Mouse (Mus musculus): ENCODE measurements at regions not wholly inside any gene's neighbourhood (a gene's known extent, or its start where the extent isn't known, plus 50 kb on each side); places are given as distances from the start of the nearest gene placed in this dataset.

- no peak for TF ChIP-seq POLR2A (IDR thresholded peaks at IDR 0.05; ENCODE audit: low read depth, low read length)
- TF ChIP-seq EP300 (IDR thresholded peaks at IDR 0.05; ENCODE audit: low read length): no peak
- no peak for TF ChIP-seq USF2 (conservative IDR thresholded peaks at IDR 0.05; ENCODE audit: low read depth, low read length)
- TF ChIP-seq GABPA (IDR thresholded peaks at IDR 0.05; ENCODE audit: insufficient replicate concordance, low read depth, low read length): no peak
- TF ChIP-seq KAT2A (IDR thresholded peaks at IDR 0.05; ENCODE audit: insufficient replicate concordance, low read length): no peak
- TF ChIP-seq USF1 (IDR thresholded peaks at IDR 0.05; ENCODE audit: low read depth, low read length): no peak
- TF ChIP-seq E2F4 (IDR thresholded peaks at IDR 0.05; ENCODE audit: insufficient replicate concordance, low read depth, low read length): no peak
- TF ChIP-seq HCFC1 (IDR thresholded peaks at IDR 0.05; ENCODE audit: low read depth, low read length): no peak
- no peak for TF ChIP-seq CTCF (conservative IDR thresholded peaks at IDR 0.05 in 1 of 2, IDR thresholded peaks at IDR 0.05 in 1 of 2; ENCODE audit: low read depth in 2 of 2, low read length in 2 of 2)
- TF ChIP-seq ZNF384 (IDR thresholded peaks at IDR 0.05; ENCODE audit: low read depth, low read length): no peak
- TF ChIP-seq ZKSCAN1 (IDR thresholded peaks at IDR 0.05; ENCODE audit: borderline replicate concordance, low read depth, low read length): no peak
- TF ChIP-seq SMC3 (IDR thresholded peaks at IDR 0.05; ENCODE audit: low read depth, low read length): no peak
- no peak for TF ChIP-seq MAX (IDR thresholded peaks at IDR 0.05; ENCODE audit: low read length)
- TF ChIP-seq CHD2 (IDR thresholded peaks at IDR 0.05; ENCODE audit: low read length): no peak
Observed at GRCm38 (mm10) chr12:40966308-40966707, 57.6 kb upstream of the Immp2l start.
